Mouse (Mus musculus) splenic B cell, adult 2 months (primary cell): ENCODE data around the gene Snorc.

Experiments
- DNase-seq: peaks from one replicate; pipeline ENCODE4 v3.0.0-alpha.2; 2011; ENCODE audit warnings: low read depth, low spot score
- H3K27me3 ChIP-seq: 2 replicates; pipeline ENCODE4 v1.6.1; 2012; ENCODE audit warnings: mild to moderate bottlenecking, low read length, moderate library complexity, mixed read lengths; ENCODE audit not compliant: control insufficient read depth, poor library complexity, insufficient read depth, severe bottlenecking
- H3K36me3 ChIP-seq: 2 replicates; pipeline ENCODE4 v1.6.1; 2012; ENCODE audit warnings: mild to moderate bottlenecking, low read length, moderate library complexity, mixed read lengths; ENCODE audit not compliant: control insufficient read depth, poor library complexity, insufficient read depth, severe bottlenecking

The Snorc gene

DNA sequence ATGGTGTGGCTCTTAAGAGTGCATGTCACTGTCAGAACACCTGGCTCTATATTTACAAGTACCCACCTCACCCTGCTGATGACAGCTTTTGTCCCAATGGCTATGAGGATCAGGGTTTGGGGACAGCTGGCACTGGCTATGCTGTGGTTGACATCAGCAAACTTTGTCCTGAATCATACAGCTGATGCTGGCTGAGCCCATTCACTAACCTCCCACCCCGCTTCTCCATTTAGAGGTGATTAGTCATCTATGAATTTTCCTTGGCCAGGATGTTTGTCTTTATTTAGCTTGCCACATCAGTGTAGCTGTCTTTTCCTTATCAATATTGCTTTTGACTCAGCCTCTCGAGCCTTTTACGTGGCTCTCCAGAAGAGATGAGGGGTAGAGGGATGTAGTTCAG, 22.2 kb downstream of the Snorc start:
- Histone ChIP-seq H3K36me3 (no peaks in the 10 kb centered on the region), H3K27me3 (no peaks in the 10 kb centered on the region)
- no peak for DNase-seq

GRCm38 (mm10) chr1:87493542-87493941, 23.5 kb downstream of the Snorc start:
- DNase-seq: no peak
- Histone ChIP-seq H3K36me3 (no peaks in the 10 kb centered on the region), H3K27me3 (no peaks in the 10 kb centered on the region)

- no peaks in the 10 kb centered on the region for H3K36me3 ChIP-seq
- DNase-seq: no peak
- H3K27me3 ChIP-seq: no peaks in the 10 kb centered on the region
Measured at GRCm38 (mm10) chr1:87505524-87505923, 35.5 kb downstream of the Snorc start.

DNA sequence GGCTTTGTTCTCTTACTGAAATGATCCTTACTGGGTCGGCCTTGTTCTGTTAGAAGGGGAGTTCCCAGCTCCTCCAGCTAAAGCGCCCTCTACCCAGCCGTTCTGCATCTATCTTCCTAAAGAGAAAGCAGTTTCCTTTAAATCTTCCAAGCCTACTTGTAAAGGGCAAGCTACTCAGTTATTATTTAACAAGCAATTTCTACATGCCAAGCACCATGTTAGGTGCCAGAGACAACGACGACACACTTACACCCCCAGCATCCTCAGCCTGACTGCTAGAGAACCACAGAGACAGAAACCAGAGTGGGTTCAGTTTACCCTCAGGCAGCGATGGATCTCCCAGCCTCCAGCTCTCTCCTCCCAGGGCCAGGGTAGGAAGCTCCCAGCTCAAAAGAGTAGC, 37.8 kb downstream of the Snorc start:
- Histone ChIP-seq H3K36me3 (no peaks in the 10 kb centered on the region), H3K27me3 (no peaks in the 10 kb centered on the region)
- no peak for DNase-seq

DNA sequence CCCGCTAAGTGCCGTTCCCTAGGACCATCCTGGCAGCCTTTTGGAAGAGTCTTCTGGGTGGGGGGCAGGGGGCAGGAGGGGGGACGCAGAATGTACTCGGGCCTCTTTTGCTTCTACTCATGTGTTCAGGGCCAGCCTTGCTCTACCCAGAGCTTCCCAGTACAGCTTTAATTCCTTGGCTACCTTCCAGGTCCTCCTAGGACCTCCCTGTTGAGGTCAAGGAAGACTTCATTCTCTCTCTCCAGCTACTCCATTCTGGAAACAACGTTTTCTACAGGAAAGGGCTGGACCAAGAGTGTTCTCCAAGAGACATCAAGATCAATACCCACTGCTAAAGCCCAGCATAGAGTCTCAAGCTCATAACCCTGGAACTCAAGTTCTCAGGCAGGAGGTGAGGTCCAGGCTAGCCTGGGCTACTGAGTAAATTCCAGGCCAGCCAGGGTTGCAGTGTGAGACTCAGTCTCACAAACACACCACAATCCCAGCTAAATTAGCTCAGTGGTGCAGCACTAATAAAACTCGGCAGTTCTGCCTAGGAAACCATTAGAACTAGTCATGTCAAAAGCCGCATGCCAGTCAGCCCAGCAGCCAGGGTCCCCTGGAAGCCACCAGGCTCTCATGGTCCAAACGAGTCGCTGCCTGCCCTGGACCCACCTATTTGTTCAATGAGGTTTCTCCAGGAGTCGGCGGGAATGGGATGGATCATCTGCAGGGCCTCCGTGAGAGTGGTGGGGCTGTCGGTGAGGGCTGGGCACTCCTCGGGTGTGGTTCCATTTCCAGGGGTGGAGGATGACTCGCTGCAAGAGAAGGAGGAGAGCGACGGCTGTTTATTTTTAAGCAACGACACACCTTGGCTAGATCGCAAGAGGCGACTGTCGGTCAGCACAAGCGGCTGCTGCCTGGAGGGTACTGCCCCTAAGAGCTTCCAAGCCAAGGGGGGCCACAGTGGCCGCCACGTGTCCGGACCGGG, 38.8 kb downstream of the Snorc start:
- DNase-seq: no peak
- Histone ChIP-seq H3K27me3 (no peaks in the 10 kb centered on the region), H3K36me3 (no peaks in the 10 kb centered on the region)

GRCm38 (mm10) chr1:87509561-87510165, 39.6 kb downstream of the Snorc start, which contains the start of gene Neu2:
TSS of gene Neu2 (plus strand) at chr1:87509889.
- Histone ChIP-seq H3K27me3 (no peaks in the 10 kb centered on the region), H3K36me3 (no peaks in the 10 kb centered on the region)
- no peak for DNase-seq

- no peaks in the 10 kb centered on the region for H3K36me3 ChIP-seq
- no peaks in the 10 kb centered on the region for H3K27me3 ChIP-seq
- peak; percentile 13 for DNase-seq
Measured at GRCm38 (mm10) chr1:87510166-87510691, 40.2 kb downstream of the Snorc start.

DNA sequence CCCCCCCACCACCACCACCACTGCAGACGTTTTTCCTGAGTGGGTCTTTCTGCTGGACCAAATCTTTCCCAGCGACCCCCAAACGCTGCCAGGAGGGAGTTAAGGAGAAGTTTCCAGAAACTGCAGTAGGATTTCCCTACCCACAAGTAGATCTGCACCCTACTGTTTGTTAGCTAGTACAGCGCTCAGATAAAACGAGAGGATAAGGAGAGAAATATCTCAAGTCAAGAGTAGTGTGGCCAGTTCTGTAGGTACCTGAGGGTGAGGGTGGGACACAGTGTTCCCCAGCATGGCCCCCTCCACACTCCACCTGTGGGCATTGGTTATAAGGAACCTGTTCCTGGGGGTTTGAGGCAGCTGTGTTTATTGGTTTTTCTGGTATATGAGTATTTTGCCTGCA, 40.8 kb downstream of the Snorc start:
- no peak for DNase-seq
- H3K36me3 ChIP-seq: no peaks in the 10 kb centered on the region
- H3K27me3 ChIP-seq: no peaks in the 10 kb centered on the region

DNA sequence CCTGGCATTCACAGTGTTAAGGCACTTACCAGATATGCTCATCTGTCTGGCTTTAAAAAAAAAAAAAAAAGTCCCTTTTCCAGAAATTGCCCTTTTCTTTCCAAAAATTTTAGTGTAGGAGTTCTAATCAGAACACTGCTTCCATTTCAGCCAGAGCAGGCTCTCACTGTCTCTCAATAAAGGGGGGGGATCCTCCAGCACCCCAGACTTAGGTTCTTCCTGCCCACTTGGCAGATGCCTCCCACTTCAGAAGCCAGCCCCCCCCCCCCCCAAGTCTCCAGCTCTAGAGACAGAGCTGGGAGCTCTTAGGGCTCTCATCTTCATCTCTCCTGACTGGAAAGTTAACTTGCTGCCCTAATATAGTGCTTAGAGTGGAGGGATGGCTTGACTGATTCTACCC, 50.4 kb downstream of the Snorc start:
- DNase-seq: no peak
- Histone ChIP-seq H3K36me3 (no peaks in the 10 kb centered on the region), H3K27me3 (no peaks in the 10 kb centered on the region)

- Histone ChIP-seq H3K36me3 (no peaks in the 10 kb centered on the region), H3K27me3 (no peaks in the 10 kb centered on the region)
- DNase-seq: no peak
Measured at GRCm38 (mm10) chr1:87521523-87521922, 51.5 kb downstream of the Snorc start.

DNA sequence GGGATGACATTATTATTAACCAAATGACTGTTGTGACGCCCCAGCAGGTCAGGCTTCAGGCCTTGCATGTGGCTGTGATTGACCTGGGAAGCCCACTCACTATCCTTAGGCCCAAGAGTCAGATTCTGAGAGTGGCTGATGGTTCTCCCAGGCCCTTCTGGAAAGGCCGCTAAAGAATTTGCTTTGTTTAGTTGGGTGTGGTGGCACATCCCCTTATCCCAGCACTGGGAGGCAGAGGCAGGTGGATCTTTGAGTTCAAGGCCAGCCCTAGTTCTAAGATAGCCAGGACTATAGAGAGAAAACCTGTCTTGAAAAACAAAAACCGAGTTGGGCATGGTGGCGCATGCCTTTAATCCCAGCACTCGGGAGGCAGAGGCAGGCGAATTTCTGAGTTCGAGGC, 55.0 kb downstream of the Snorc start:
- Histone ChIP-seq H3K27me3 (no peaks in the 10 kb centered on the region), H3K36me3 (no peaks in the 10 kb centered on the region)
- DNase-seq: no peak
